Mouse (Mus musculus) myocyte (in vitro differentiated cells): Measurements from ENCODE around the gene B3gntl1.

Experiments used
- POLR2A ChIP-seq: IDR thresholded peaks from one replicate; pipeline ENCODE4 v1.6.1; 2011; ENCODE audit warnings: low read depth, mild to moderate bottlenecking, control low read depth, moderate library complexity; ENCODE audit not compliant: insufficient read length
- POLR2AphosphoS2 ChIP-seq: IDR thresholded peaks from one replicate; pipeline ENCODE4 v1.6.1; 2011; ENCODE audit warnings: low read depth, control low read depth; ENCODE audit not compliant: insufficient read length
- REST ChIP-seq: IDR thresholded peaks from one replicate; pipeline ENCODE4 v1.6.1; 2011; ENCODE audit warnings: mild to moderate bottlenecking, control low read depth, moderate library complexity; ENCODE audit not compliant: insufficient read depth, insufficient read length
- SRF ChIP-seq: IDR thresholded peaks from one replicate; pipeline ENCODE4 v1.6.1; 2011; ENCODE audit warnings: low read depth; ENCODE audit not compliant: control insufficient read depth, insufficient read length
- USF1 ChIP-seq: IDR thresholded peaks from one replicate; pipeline ENCODE4 v1.6.1; 2011; ENCODE audit warnings: low read depth, mild to moderate bottlenecking, control low read depth, moderate library complexity

DNA sequence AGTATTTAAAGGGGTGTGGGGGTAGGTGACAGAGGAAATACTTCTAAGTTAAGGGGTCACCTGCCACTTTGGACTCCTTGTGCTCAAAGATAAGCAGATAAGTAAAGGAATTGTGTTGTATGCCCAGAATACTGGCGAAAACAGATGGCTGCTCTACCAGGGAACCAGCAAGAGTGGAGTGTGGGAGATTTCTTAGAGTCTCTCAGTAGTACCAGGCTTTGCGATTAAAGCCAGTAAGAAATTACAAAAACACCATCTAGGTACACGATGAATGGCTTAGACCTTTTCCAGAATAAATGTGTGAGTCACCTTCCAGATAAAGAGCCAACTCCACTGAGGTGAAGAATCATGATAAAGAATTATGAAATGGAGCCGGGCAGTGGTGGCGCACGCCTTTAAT lies 27.6 kb downstream of the B3gntl1 start:
- TF ChIP-seq SRF: no peak
- no peak for TF ChIP-seq USF1
- no peak for TF ChIP-seq POLR2AphosphoS2
- TF ChIP-seq REST: no peak
- TF ChIP-seq POLR2A: no peak
